Comparison of ENCODE assay signal across 25 mouse cellular contexts in the genomic region with DNA sequence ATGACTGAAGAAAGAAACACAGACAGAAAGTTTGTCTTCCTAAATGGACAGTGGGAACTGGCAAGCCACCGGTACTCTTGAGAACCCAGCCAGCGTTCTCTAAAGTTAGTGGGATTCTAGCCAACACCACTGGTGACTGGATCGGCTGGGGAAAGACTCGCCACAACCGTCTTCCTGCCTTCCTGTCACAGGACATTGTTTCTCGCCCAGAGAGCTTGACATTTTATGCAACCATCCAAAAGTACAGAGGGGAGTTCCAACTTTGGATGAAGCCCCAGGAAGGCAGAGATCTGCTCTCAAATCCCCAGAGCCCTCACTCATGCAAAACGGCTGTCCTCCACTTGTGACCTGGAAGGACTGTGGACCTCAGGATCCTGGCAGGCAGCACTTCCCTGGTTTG.
DNase-seq lines count a peak whose midpoint lies in the region; ATAC-seq and TF ChIP-seq lines count a peak whose summit lies in the region.
"Had no signal": no experiment of that assay in that cellular context is flagged by ENCODE, and none has a peak within 500 bp of the region (broad histone marks: within the 10 kb centered on the region; RNA-seq: fewer than 3 reads in every experiment).

No protein-coding gene starts in this region.

- no peak overlapping the region for H3K27ac ChIP-seq in kidney, adult 2 months (ENCODE audit: insufficient read depth, low read depth, low read length)
- no peak overlapping the region for H3K27ac ChIP-seq in kidney, embryonic 14.5 days (ENCODE audit: low read depth, low read length)
- H3K27ac ChIP-seq in lung, embryonic 15.5 days, result 0 out of 2 replicates have a peak overlapping the region, but pooled peaks have one; percentile 15
- H3K27ac ChIP-seq in lung, postnatal 0 days (ENCODE audit: low read length), result no peak overlapping the region
- H3K27ac ChIP-seq: embryonic facial prominence, embryonic 12.5 days; heart, embryonic 13.5 days; hindbrain, embryonic 12.5 days; limb, embryonic 13.5 days had no signal

- WGBS in kidney, adult 2 months, result 23% methylated on average over 7 of the region's 7 CpGs
- WGBS in kidney, embryonic 14.5 days, result 69% methylated on average over 7 of the region's 7 CpGs
- WGBS in lung, embryonic 15.5 days, result 25% methylated on average over 7 of the region's 7 CpGs
- WGBS in lung, postnatal 0 days, result 17% methylated on average over 7 of the region's 7 CpGs

- H3K4me1 ChIP-seq in kidney, adult 2 months (ENCODE audit: control insufficient read depth, insufficient read depth, low read length), result peaks cover 5% of the 10 kb centered on the region; the same call in 1 of the 2 replicates
- peaks cover 43% of the 10 kb centered on the region for H3K4me1 ChIP-seq in kidney, embryonic 14.5 days (ENCODE audit: control insufficient read depth, insufficient read depth, low read length)
- H3K4me1 ChIP-seq in lung, embryonic 15.5 days, result peaks cover 66% of the 10 kb centered on the region
- peaks cover 25% of the 10 kb centered on the region for H3K4me1 ChIP-seq in lung, postnatal 0 days (ENCODE audit: insufficient read depth, low read depth, low read length)
- H3K4me1 ChIP-seq: embryonic facial prominence, embryonic 12.5 days; hindbrain, embryonic 12.5 days had no signal

- H3K9ac ChIP-seq in kidney, embryonic 14.5 days (ENCODE audit: low read depth, low read length), result no peak overlapping the region
- no peak overlapping the region for H3K9ac ChIP-seq in lung, embryonic 15.5 days
- H3K9ac ChIP-seq in lung, postnatal 0 days (replicated peaks; ENCODE audit: low read depth), result no peak overlapping the region
- H3K9ac ChIP-seq: embryonic facial prominence, embryonic 12.5 days; heart, embryonic 13.5 days; hindbrain, embryonic 12.5 days; limb, embryonic 13.5 days had no signal

- no peaks in the 10 kb centered on the region for H3K36me3 ChIP-seq in kidney, adult 2 months (ENCODE audit: control insufficient read depth, insufficient read depth, low read length)
- H3K36me3 ChIP-seq in kidney, embryonic 14.5 days (ENCODE audit: control insufficient read depth, insufficient read depth, low read length), result no peaks in the 10 kb centered on the region; the same call in 1 of the 2 replicates
- 0 out of 2 replicates have a peak, but pooled peaks cover 3% of the 10 kb centered on the region for H3K36me3 ChIP-seq in lung, embryonic 15.5 days
- no peaks in the 10 kb centered on the region for H3K36me3 ChIP-seq in lung, postnatal 0 days (ENCODE audit: insufficient read depth, low read length)
- H3K36me3 ChIP-seq: embryonic facial prominence, embryonic 12.5 days; hindbrain, embryonic 12.5 days; limb, embryonic 13.5 days had no signal

- no peaks in the 10 kb centered on the region for H3K27me3 ChIP-seq in kidney, adult 2 months (replicated peaks; ENCODE audit: control insufficient read depth, insufficient read depth, low read length)
- H3K27me3 ChIP-seq in kidney, embryonic 14.5 days (ENCODE audit: control insufficient read depth, insufficient read depth, low read length), result no peaks in the 10 kb centered on the region
- H3K27me3 ChIP-seq in lung, embryonic 15.5 days, result no peaks in the 10 kb centered on the region
- H3K27me3 ChIP-seq in lung, postnatal 0 days (replicated peaks; ENCODE audit: insufficient read depth, low read length), result no peaks in the 10 kb centered on the region
- H3K27me3 ChIP-seq: CH12.LX; embryonic facial prominence, embryonic 12.5 days; heart, embryonic 13.5 days; hindbrain, embryonic 12.5 days had no signal

- no peak for TF ChIP-seq POLR2A in kidney, adult 2 months (IDR thresholded peaks at IDR 0.05; ENCODE audit: low read depth, low read length)

- no peak overlapping the region for H3K4me3 ChIP-seq in kidney, adult 2 months (ENCODE audit: insufficient read depth, low read depth, low read length)
- no peak overlapping the region for H3K4me3 ChIP-seq in kidney, embryonic 14.5 days (ENCODE audit: low read length)
- no peak overlapping the region for H3K4me3 ChIP-seq in lung, embryonic 15.5 days
- no peak overlapping the region for H3K4me3 ChIP-seq in lung, postnatal 0 days (ENCODE audit: low read depth, low read length)
- H3K4me3 ChIP-seq: embryonic facial prominence, embryonic 12.5 days; heart, embryonic 13.5 days; hindbrain, embryonic 12.5 days; limb, embryonic 13.5 days had no signal

- intact Hi-C loops in heart, postnatal 14 days (cut with DNase I), result no loop called here

- ATAC-seq in kidney, embryonic 14.5 days (ENCODE audit: low FRiP score, low TSS enrichment), result no peak
- no peak for ATAC-seq in lung, embryonic 15.5 days (ENCODE audit: borderline replicate concordance, extremely low read depth, low FRiP score, low TSS enrichment)
- ATAC-seq in lung, postnatal 0 days, result no peak
- ATAC-seq: forebrain, embryonic 14.5 days; intestine, embryonic 16.5 days; midbrain, embryonic 16.5 days had no signal

- TF ChIP-seq CTCF in kidney, adult 2 months (conservative IDR thresholded peaks at IDR 0.05; ENCODE audit: insufficient read depth, insufficient read length, low read depth, low read length), result no peak
- no peak for TF ChIP-seq CTCF in lung, postnatal 0 days (IDR thresholded peaks at IDR 0.05)

- peak; percentile 55 to 76 for DNase-seq in heart, adult 18-20 months
- no peak for DNase-seq in heart, postnatal 14 days
- peak; percentile 64 for DNase-seq in kidney, adult 2 months
- no peak for DNase-seq in lung, postnatal 0 days (ENCODE audit: low spot score)
- peak; percentile 46 for DNase-seq in skeletal muscle tissue, adult 2 months (ENCODE audit: low read depth, low spot score)
- DNase-seq in cerebellum, adult 11-12 months, result no peak
- DNase-seq: adrenal gland, postnatal 10 days; cerebellum, adult 9-10 months; embryo, embryonic 11 days; lung, postnatal 14 days; right cerebral cortex, postnatal 25 days; spleen, adult 18-20 months; thymus, postnatal 14 days had no signal

- H3K4me2 ChIP-seq in kidney, embryonic 14.5 days (replicated peaks; ENCODE audit: low read depth, low read length), result no peak overlapping the region
- no peak overlapping the region for H3K4me2 ChIP-seq in lung, embryonic 15.5 days
- H3K4me2 ChIP-seq in lung, postnatal 0 days (replicated peaks; ENCODE audit: low read depth, low read length), result no peak overlapping the region
- H3K4me2 ChIP-seq: embryonic facial prominence, embryonic 12.5 days; heart, embryonic 13.5 days; hindbrain, embryonic 12.5 days; limb, embryonic 13.5 days; liver, embryonic 11.5 days; midbrain, embryonic 11.5 days had no signal

- TF ChIP-seq EP300 in lung, postnatal 0 days (IDR thresholded peaks at IDR 0.05), result no peak

- no peaks in the 10 kb centered on the region for H3K9me3 ChIP-seq in kidney, embryonic 14.5 days (ENCODE audit: control insufficient read depth, low read length)
- no peaks in the 10 kb centered on the region for H3K9me3 ChIP-seq in lung, embryonic 15.5 days
- no peaks in the 10 kb centered on the region for H3K9me3 ChIP-seq in lung, postnatal 0 days (ENCODE audit: low read length)
- H3K9me3 ChIP-seq: embryonic facial prominence, embryonic 12.5 days; heart, embryonic 13.5 days; hindbrain, embryonic 12.5 days; limb, embryonic 13.5 days had no signal

Comparison
In these comparisons a context has a peak if more than half of its experiments do, and no peak if none do; other contexts are left out.
1. DNase-seq: peak in heart, adult 18-20 months (2 of 2), kidney, adult 2 months (single experiment) and skeletal muscle tissue, adult 2 months (single experiment); none in heart, postnatal 14 days (0 of 2), lung, postnatal 0 days (single experiment) and cerebellum, adult 11-12 months (single experiment).